Mouse (Mus musculus): ENCODE measurements around the gene Card19. TPM values are rescaled to one million over a fixed set of nuclear protein-coding genes. Genes with fewer than 3 reads are reported as not detected.

Card19 gene
- polyA plus RNA-seq, 1 experiment from 2014 or later: 33.3 TPM

DNA sequence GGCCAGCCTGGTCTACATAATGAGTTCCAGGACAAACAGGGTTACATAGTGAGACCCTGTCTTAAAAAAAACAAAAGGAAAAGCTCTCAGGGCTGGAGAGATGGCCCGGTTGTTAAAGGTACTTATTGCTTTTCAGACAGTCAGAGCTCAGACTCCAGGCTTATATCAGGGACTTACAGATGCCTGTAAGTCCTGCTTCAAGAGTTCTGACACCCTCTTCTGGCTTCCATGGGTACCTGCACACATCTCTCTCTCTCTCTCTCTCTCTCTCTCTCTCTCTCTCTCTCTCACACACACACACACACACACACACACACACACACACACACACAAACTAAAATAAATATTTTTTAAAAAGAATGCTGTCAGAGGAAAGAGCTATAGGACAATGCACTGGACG lies 54.6 kb downstream of the Card19 start:
- Histone ChIP-seq H3K36me3 (ENCODE audit: control insufficient read depth, insufficient read depth, low read length) (no peaks in the 10 kb centered on the region), H3K4me1 (ENCODE audit: control insufficient read depth, insufficient read depth, low read length) (no peaks in the 10 kb centered on the region), H3K27ac (ENCODE audit: low read depth, low read length) (no peak overlapping the region), H3K9me3 (ENCODE audit: control insufficient read depth, low read length) (no peaks in the 10 kb centered on the region; the same call in 1 of the 2 replicates), H3K4me3 (ENCODE audit: low read length) (no peak overlapping the region), H3K27me3 (ENCODE audit: control insufficient read depth, insufficient read depth, low read length) (no peaks in the 10 kb centered on the region), H3K9ac (ENCODE audit: low read depth, low read length) (no peak overlapping the region), H3K4me2 (replicated peaks; ENCODE audit: low read depth, low read length) (no peak overlapping the region)
- ATAC-seq (ENCODE audit: low FRiP score, low TSS enrichment): no peak
- 59% methylated on average over 2 of the region's 2 CpGs for WGBS

DNA sequence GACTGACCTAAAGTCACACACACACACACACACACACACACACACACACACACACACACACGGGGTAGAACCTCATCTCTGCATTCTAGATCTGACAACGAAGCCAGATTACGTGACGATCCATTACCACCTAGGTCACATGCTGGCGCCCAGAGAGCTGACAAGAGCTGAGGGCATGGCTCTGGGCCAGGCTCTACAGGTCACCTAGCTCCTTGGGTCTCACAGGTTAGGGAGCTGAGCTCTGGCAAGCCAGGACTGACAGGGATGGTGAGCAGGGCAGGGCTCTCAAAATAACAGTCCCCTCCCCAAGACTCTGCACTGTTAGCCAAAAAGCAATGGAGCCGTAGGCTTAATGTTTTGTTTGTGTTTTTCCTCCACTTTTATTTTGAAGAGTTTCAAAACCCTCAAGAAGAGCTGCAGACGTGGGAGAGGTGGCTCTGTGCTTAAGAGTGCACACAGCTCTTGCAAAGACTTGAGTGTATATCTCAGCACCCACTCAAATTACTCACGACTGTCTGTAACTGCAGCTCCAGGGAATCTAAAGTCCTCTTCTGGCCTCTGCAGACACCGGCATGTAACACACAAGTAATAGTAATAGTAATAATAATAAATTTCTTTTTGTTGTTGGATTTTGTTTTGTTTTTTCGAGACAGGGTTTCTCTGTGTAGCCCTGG lies 57.7 kb downstream of the Card19 start:
- Histone ChIP-seq H3K4me1 (ENCODE audit: control insufficient read depth, insufficient read depth, low read length) (no peaks in the 10 kb centered on the region), H3K4me3 (ENCODE audit: low read length) (no peak overlapping the region), H3K27ac (ENCODE audit: low read depth, low read length) (no peak overlapping the region), H3K4me2 (replicated peaks; ENCODE audit: low read depth, low read length) (no peak overlapping the region), H3K9ac (ENCODE audit: low read depth, low read length) (no peak overlapping the region), H3K9me3 (ENCODE audit: control insufficient read depth, low read length) (no peaks in the 10 kb centered on the region; the same call in 1 of the 2 replicates), H3K27me3 (ENCODE audit: control insufficient read depth, insufficient read depth, low read length) (no peaks in the 10 kb centered on the region), H3K36me3 (ENCODE audit: control insufficient read depth, insufficient read depth, low read length) (no peaks in the 10 kb centered on the region)
- ATAC-seq (ENCODE audit: low FRiP score, low TSS enrichment): no peak
- 72% methylated on average over 10 of the region's 10 CpGs for WGBS

DNA sequence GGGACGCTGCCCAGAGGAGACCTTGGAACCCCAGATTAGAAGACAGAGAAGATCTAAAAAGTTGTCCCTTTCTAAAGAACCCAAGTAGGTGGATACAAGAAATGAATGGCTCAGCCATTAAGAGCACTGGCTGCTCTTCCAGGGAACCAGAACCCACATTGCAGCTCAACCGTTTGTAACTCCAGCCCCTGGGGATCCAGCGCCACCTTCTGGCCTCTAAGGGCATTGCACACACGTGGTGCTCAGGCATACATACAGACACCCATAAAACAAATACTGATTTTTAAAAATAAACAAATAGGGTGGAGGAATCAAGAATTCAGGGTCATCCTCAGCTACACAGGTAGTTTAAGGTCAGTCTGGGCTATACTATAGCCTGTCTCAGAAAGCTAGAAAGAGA lies 59.2 kb downstream of the Card19 start:
- no peaks in the 10 kb centered on the region for H3K4me1 ChIP-seq (ENCODE audit: control insufficient read depth, insufficient read depth, low read length)

DNA sequence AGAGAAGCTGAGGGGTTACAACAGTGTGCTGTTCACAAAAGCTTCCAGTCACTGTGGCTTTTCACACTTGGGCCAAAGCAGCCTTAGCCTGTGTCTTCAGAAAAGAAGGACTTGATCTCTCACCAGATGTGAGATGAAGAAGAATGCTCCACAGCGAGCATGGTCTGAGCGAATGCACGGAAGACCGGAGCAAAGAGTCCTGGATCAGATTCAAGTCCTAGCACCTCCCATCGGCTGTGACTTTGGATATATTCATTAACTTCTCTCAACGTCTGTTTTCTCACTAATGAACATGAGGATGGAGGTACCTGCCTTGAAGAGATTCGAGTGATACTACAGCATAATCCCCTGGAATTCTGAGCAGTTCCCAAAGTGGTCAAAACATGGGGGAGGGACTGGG lies 61.2 kb downstream of the Card19 start:
- Histone ChIP-seq H3K4me2 (replicated peaks; ENCODE audit: low read depth, low read length) (no peak overlapping the region), H3K36me3 (ENCODE audit: control insufficient read depth, insufficient read depth, low read length) (no peaks in the 10 kb centered on the region), H3K27me3 (ENCODE audit: control insufficient read depth, insufficient read depth, low read length) (0 out of 2 replicates have a peak, but pooled peaks cover under 1% of the 10 kb centered on the region), H3K27ac (ENCODE audit: low read depth, low read length) (no peak overlapping the region), H3K4me3 (ENCODE audit: low read length) (no peak overlapping the region), H3K9ac (ENCODE audit: low read depth, low read length) (no peak overlapping the region), H3K9me3 (ENCODE audit: control insufficient read depth, low read length) (no peaks in the 10 kb centered on the region; the same call in 1 of the 2 replicates), H3K4me1 (ENCODE audit: control insufficient read depth, insufficient read depth, low read length) (no peaks in the 10 kb centered on the region)
- no peak for ATAC-seq (ENCODE audit: low FRiP score, low TSS enrichment)
- 55% methylated on average over 7 of the region's 7 CpGs for WGBS

More for the DNA sequence above, 59.2 kb downstream of the Card19 start:
- Histone ChIP-seq H3K4me3 (ENCODE audit: low read length) (no peak overlapping the region), H3K4me2 (replicated peaks; ENCODE audit: low read depth, low read length) (no peak overlapping the region), H3K27me3 (ENCODE audit: control insufficient read depth, insufficient read depth, low read length) (no peaks in the 10 kb centered on the region), H3K9ac (ENCODE audit: low read depth, low read length) (no peak overlapping the region), H3K27ac (ENCODE audit: low read depth, low read length) (no peak overlapping the region), H3K9me3 (ENCODE audit: control insufficient read depth, low read length) (no peaks in the 10 kb centered on the region; the same call in 1 of the 2 replicates), H3K36me3 (ENCODE audit: control insufficient read depth, insufficient read depth, low read length) (no peaks in the 10 kb centered on the region)
- WGBS: 70% methylated on average over 4 of the region's 4 CpGs
- ATAC-seq (ENCODE audit: low FRiP score, low TSS enrichment): no peak

DNA sequence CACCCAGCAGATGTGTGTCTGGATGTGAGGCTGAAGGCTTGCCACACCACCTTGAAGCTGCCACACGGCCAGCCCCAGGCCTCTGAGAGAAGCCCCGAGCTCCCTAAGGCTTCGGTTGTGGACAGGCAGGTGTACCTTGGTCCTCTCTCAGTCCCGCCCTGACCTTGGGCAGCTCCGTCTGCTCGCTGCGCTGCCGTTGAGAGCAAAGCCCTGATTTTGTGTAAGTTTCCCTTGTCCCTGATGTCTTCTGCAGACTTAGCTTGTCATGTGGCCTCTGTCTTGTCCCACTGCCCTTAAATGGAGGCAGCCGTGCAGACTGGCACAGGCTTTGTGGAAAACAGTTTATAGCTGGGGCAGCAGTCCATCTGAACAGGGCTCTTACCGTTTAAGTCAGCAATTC lies 61.8 kb downstream of the Card19 start:
- no peaks in the 10 kb centered on the region for H3K36me3 ChIP-seq (ENCODE audit: control insufficient read depth, insufficient read depth, low read length)
- H3K27me3 ChIP-seq (ENCODE audit: control insufficient read depth, insufficient read depth, low read length): 0 out of 2 replicates have a peak, but pooled peaks cover 4% of the 10 kb centered on the region
- H3K4me3 ChIP-seq (ENCODE audit: low read length): no peak overlapping the region
- no peak overlapping the region for H3K27ac ChIP-seq (ENCODE audit: low read depth, low read length)
- no peak overlapping the region for H3K9ac ChIP-seq (ENCODE audit: low read depth, low read length)
- no peak overlapping the region for H3K4me2 ChIP-seq (replicated peaks; ENCODE audit: low read depth, low read length)
- H3K4me1 ChIP-seq (ENCODE audit: control insufficient read depth, insufficient read depth, low read length): no peaks in the 10 kb centered on the region
- ATAC-seq (ENCODE audit: low FRiP score, low TSS enrichment): no peak
- no peaks in the 10 kb centered on the region; the same call in 1 of the 2 replicates for H3K9me3 ChIP-seq (ENCODE audit: control insufficient read depth, low read length)
- 76% methylated on average over 10 of the region's 10 CpGs for WGBS

Other genes with a start within 250 kb of the Card19 start
- 41.4 and 49.6 TPM in 2 replicates for gene Fam120a, start 248.0 kb downstream of the Card19 start, polyA plus RNA-seq (2014; fragmentation: Nextera tagmentation; extraction: Ambion mirVana)
- gene Wnk2, start 68.0 kb downstream of the Card19 start, polyA plus RNA-seq (2014; fragmentation: Nextera tagmentation; extraction: Ambion mirVana): 1.7 and 2.1 TPM in 2 replicates
- 43.8 and 54.2 TPM in 2 replicates for gene Ninj1, start 28.6 kb downstream of the Card19 start, polyA plus RNA-seq (2014; fragmentation: Nextera tagmentation; extraction: Ambion mirVana)
- gene Susd3, start 32.7 kb upstream of the Card19 start, polyA plus RNA-seq (2014; fragmentation: Nextera tagmentation; extraction: Ambion mirVana): 8.5 and 12.6 TPM in 2 replicates
- 0.20 and 0.46 TPM in 2 replicates for gene Fgd3, start 104.3 kb upstream of the Card19 start, polyA plus RNA-seq (2014; fragmentation: Nextera tagmentation; extraction: Ambion mirVana)
- 17.1 and 26.1 TPM in 2 replicates for gene Bicd2, start 125.5 kb upstream of the Card19 start, polyA plus RNA-seq (2014; fragmentation: Nextera tagmentation; extraction: Ambion mirVana)
- 8.0 and 16.8 TPM in 2 replicates for gene Ippk, start 205.2 kb upstream of the Card19 start, polyA plus RNA-seq (2014; fragmentation: Nextera tagmentation; extraction: Ambion mirVana)